Mouse (Mus musculus) ES-E14 (cell line): ENCODE results near the gene Ccdc74a.

Experiments
- CHD2 ChIP-seq: IDR thresholded peaks from 2 replicates; pipeline ENCODE4 v1.6.1; 2014; ENCODE audit warnings: mild to moderate bottlenecking, low read depth, low read length, inconsistent platforms
- HCFC1 ChIP-seq: IDR thresholded peaks from 2 replicates; pipeline ENCODE4 v1.6.1; 2012; ENCODE audit warnings: low read length, inconsistent platforms, borderline replicate concordance; ENCODE audit not compliant: insufficient read depth
- MAFK ChIP-seq: IDR thresholded peaks from 2 replicates; pipeline ENCODE4 v1.6.1; 2014; ENCODE audit warnings: mild to moderate bottlenecking, low read depth, low read length, inconsistent platforms; ENCODE audit not compliant: insufficient read depth
- ZC3H11A ChIP-seq: IDR thresholded peaks from 2 replicates; pipeline ENCODE4 v1.6.1; 2012; ENCODE audit warnings: low read depth, mild to moderate bottlenecking, inconsistent platforms, low read length, borderline replicate concordance
- ZNF384 ChIP-seq: IDR thresholded peaks from 2 replicates; pipeline ENCODE4 v1.6.1; 2012; ENCODE audit warnings: low read depth, low read length, inconsistent platforms

GRCm38 (mm10) chr16:17621936-17622335, 24.3 kb upstream of the Ccdc74a start:
- TF ChIP-seq CHD2 (no peak), ZNF384 (no peak), ZC3H11A (no peak), HCFC1 (no peak), MAFK (no peak)
